Mouse (Mus musculus) ovary, postnatal 10 days (tissue): ENCODE results near the gene Ptprd.

Experiments
- DNase-seq: peaks from one replicate; pipeline ENCODE4 v3.0.0; 2022; ENCODE audit warnings: low spot score

Ptprd gene

DNA sequence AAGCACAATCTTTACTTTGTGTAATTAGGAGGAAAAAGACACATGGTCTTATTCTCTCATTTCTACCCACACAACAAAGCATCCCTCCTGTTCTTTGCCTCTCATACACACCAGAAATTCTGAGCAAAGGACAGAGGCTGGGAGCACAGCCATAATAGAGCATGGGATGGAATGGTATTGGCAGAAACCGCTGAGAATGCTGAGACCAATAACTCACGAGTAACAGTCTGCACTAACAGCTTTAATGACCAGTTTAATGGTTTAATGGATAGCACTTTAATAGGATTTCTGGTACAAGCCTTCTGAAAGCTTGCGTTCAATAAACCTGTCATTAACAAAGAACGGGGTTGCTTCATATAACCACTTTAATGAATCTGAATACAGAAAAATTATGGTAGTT lies 2190.1 kb downstream of the Ptprd start:
- DNase-seq = no peak

DNA sequence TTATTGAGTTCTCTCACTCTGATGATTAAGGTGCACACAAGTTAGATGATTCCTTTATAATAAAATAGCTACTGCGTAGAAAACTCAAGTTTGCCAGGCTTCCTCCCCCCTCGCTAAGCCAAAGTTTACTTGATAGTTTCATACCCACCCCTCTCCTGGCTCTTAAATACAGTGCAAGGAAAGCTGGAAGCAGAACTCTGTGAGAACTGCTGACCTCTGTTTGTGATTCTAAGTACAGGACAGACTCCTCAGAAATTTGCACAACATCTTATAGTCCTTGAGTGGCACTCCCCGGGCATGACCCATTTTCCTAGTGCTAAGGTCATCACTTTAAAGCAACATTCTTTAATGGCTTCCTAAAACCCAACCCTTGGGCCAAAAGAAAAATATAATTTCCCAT lies 2196.7 kb downstream of the Ptprd start:
- DNase-seq = no peak

DNA sequence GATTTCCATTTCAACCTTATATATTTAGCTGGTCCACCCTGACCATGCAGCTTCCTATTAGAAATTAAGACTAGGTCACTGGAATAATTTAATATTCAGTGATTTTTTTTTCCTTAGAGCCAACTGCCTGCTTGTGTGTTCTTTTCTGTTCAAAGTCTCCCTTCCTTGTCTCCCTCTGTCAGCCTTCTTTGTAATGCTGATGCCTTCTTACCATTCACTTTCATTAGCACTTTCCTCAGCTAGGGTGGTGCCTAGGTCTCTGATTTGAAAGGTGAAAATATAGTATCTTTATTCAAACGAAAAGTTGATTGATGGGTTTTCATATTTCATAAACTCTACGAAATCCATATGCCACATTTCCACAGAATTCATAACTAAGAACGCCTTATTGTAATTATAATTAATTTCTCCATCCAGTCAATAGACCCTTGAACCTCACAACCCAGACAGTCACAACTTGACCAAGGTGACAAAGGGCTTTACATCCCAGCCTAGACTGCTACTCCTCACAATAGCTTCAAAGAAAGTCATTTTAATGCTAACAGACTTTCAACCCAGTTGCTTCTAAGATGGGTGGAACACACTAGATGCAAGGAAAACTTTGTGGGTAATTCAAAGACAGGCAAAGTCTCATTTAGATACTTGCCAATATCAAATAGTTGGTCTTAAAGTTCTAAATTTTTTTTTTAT lies 2197.5 kb downstream of the Ptprd start:
- no peak for DNase-seq

DNA sequence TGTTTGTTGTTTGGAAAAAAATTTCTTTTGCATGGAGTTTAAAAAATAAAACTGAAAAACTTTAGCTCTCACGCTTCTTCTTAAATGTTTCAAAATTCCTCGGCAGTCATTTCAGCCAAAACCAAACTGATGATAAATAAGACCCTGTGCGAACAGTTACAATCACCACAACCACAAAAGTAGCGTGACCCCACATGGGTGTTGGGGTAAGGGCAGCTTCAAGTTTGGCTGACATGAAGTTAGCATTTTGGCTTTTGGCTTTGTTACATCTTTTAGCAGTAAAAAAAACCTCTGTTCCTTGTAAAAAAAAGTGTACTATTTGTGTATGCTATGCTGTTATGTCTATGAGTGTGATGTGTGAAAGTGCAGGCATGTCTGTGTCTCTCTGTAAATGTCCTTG lies 2203.2 kb downstream of the Ptprd start:
- no peak for DNase-seq

DNA sequence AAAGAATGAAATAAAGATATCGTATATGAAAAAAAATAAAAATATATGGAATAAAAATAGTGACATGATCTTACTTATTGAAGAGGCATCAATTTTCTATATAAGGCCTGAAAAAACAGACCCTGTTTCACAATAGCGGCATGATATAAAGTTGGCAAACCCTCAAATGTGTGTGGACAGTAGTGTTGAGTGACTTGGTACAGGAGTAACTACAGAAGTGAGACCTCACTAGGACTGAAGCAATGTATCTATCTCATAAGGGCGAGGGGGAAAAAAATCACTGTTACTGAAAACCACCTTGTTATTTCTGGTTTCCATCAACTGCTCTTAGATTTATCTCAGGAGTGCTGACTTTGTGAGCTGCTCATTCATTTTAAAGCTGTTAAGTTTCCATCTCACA lies 2204.5 kb downstream of the Ptprd start:
- no peak for DNase-seq

DNA sequence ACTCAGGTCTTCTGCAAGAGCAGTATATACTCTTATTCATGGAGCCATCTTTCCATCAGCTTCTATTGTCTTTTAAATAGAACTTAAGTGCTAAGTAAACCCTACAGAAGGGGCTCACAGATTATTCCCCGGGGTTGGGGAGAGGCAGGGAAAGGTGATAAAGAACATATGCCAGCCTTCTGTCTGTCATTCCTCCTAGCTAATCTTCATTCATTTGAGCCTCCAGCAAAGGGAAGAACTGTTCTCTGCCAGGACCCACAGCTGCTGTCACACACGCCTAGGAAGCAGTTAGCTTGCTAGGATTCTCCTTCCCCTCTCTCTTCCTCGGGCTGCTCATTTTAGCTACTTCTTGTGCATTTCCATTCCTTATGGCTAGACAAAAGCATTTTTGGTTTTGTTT lies 2205.0 kb downstream of the Ptprd start:
- DNase-seq = no peak

DNA sequence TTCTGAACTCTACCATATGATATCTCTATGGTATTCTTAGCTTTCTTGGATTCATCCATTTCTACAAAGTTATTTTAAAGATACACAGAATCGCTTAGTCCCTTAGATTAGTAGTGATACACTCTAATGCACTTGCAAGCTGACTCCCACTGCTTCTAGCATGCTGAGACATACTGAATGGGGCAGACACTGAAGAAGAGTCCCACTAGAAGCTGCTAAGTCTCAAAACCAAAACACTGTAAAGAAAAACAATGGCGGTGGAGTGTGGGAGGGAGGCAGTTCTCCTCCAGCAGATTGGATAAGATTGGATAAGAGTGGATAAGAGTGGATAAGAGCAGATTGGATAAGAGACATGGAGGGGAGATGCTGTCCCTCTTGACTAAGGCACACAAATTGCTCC lies 2207.6 kb downstream of the Ptprd start:
- no peak for DNase-seq

DNA sequence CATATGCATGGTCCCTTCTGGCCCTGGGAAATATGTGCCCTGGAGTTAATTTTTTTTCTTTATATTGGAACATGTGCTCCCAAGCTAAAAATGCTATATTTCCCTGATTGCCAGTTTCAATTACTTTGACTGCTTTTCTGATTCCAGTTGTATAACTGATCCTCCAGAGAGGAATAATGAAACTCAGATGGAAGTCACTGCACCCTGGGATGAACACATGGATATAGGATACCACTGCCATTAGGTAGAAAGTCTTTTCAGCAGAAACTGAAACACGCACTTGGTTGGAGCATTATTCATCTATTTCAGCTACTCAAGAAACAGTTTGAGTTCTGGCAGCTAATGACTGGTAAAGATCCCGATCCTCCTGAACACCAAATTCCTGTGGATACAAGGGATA lies 2211.5 kb downstream of the Ptprd start:
- DNase-seq = no peak

DNA sequence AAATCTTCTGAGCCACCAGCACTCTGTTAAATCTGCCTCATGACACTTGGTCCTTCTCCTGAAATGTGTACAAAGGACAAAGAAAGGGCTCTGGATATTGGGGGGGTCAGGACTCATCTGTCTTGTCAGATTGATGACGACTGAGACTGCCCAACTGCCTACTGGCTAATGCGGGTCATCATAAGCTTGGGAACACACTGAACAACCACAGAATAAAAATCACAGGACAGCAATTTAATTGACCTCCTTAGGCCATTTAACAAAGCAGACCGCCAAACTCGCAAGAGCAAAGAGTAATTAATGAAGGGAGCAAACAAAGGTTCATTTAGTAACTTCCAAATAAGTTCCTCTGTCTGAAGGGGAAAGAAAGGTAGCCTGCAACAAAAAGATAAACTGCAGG lies 2215.9 kb downstream of the Ptprd start:
- no peak for DNase-seq

DNA sequence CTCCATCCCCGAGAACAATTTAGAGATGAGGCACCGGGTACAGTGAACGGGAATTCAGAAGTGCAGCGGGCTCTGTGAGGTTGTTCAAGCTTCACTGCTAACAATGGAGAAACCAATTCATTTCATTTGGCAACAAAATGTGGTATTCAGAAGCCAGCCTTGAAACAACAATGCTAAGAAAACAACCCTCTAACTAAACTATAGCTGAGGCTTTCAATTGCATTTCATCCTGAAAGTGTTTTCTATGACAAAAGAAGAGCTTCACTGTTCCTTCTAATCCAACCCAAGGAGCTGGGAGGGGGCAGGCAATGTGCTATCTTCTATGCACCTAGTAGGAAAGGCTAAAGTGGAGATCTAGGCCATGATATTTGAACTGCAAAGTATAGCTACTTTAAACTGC lies 2217.2 kb downstream of the Ptprd start:
- DNase-seq = no peak

DNA sequence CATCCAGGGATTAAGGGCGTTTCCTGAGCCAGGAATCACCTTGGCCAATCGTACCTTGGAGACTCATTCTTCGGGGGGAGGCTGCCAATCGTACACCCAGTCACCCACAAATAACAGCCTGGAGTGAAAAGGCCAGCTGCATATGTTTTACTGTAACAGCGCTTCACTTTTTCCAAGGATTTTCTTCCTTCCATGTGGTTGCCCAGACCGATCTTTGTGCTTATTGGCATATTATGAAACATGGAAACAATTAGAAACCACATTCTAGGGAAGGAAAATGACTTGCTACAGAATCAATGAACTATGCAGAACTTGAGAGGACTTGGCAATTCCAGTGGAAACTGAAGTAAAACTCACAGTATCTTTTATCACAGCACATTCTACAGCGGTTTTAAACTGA lies 2218.7 kb downstream of the Ptprd start:
- no peak for DNase-seq

DNA sequence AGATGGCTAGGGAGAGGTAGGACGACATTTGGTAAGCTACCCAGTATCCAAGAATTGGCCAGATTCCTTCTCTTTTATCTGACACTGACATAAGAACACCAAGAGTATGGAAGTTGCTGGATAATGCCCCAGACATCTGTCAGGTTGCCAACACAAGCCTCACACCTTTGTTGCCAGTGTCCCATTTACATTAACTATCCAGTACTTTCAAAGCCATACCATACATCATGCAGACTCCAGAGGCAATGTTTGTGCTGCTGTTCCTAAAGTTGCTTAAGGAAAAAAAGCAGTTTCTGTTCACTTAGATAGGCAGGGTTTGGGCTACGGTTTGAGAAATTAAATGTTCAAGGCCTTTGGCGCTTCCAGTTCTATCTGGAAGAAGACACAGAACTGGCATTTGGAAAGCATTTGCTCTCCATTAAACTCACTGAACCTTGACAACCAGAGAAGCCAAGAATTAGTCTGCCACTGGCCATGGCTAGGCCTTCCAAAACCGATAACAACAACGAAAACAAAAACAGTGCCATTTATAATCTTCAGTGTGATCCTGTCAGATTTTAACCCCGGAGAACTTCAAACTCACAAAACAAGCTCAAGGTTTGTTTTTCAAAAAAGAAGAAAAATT lies 2220.0 kb downstream of the Ptprd start:
- no peak for DNase-seq

DNA sequence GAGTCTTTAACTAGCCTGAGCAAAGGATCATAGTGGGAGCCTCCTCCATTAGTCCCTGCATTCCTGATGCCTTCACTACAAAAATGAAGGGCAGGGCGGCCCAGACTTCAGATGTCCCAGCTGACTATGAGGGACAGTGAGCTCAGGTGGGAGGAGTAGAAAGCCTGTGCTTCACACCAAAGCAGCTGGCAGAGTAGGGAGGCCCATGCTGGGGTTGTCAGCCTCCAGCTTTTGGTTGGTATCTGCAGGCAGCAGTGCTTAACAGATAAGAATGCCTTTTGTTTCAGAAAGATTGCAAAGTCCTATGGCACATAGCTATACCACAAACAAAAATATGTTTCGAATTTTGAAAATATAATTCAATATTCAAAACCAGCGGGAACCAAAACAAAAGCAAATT lies 2237.0 kb downstream of the Ptprd start:
- no peak for DNase-seq

DNA sequence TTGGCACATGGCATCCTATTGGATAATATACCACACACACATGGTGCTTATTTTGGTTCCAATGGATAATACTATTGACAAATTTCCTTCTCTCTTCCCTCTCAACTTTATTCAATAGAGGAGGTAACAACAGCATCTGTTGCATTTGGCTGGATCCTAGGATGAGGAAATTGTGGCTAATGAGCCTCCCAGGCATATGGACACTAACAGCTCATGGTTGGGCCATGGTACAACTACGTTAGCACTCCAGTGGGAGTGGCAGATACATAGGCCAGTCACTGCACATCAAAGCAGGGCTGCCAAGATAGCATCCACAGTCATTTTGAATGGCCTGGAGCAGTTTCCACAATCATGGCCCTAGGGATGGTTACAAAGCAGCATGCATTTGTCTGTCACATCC lies 2238.4 kb downstream of the Ptprd start:
- no peak for DNase-seq

DNA sequence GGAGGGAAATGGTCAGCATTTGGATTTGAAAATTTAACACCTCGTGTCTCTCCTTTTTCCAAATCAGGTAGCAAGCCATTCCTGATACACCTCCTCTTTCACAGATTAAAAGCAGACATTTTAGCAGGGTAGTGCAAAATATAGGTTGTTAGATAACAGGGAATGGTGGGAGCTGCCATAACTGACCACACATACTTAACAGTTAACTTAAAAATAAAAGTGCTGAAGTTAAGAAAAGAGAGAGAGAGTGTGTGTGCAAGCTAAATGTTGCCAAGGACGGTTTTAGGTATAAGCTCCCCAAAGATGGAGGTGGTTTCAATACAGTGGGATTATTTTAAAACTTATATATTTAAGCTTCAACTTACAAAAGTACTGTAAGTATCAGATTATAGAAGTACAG lies 2241.8 kb downstream of the Ptprd start:
- DNase-seq = no peak

DNA sequence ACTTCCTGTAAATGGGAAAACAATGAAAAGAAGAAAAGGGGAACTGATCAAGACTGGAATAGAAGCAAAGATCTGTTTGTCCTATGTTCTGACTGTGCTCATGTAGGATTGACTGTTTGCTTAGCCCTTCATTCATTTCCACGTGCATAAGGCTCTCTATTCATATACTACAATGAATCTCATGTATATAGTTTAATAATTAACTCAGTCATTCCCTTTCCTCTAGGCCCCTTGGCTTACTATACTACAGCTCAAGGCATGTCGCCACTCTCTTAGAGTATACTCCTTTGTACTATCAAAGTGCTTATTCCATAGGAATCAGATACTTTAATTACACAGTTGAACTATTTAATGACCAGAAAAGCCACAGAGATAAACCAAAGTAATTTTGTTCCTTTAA lies 2243.1 kb downstream of the Ptprd start:
- no peak for DNase-seq

DNA sequence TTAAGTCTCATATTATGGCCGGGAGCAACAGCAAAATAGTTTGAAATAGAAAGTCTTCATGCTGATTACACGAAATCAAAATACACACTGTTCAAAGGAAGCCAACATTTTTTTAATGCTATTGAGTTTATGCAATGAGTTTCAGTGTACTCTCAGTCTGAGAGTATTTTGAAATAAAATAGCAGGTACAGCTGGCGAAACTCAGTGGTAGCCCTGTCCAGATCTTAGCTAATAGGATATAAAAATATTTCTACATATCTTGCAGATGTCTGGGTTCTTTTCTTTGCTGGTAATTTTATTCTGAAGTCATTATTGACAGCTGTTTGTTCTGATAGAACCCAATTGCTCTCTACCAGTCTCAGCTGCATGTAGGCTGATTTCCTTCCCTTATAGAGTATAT lies 2246.0 kb downstream of the Ptprd start:
- DNase-seq = no peak

DNA sequence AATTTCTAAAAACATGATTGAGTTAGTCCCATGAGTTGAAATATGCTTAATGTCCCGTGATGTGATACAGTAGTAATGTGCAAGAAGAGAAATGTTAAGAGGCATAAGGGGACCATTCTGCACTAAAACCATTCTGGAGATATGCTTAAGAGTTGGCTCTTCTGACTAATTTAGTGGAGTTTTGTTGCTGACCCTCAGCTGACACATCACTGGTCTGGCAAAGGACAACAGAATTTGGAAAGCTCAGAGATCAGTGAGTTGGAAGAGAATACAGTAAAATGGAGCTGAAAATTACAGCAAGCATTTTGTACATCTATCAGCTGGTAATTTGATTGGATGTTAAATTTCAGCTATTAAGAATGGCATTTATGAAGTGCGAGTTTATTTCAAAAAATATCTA lies 2248.8 kb downstream of the Ptprd start:
- no peak for DNase-seq

DNA sequence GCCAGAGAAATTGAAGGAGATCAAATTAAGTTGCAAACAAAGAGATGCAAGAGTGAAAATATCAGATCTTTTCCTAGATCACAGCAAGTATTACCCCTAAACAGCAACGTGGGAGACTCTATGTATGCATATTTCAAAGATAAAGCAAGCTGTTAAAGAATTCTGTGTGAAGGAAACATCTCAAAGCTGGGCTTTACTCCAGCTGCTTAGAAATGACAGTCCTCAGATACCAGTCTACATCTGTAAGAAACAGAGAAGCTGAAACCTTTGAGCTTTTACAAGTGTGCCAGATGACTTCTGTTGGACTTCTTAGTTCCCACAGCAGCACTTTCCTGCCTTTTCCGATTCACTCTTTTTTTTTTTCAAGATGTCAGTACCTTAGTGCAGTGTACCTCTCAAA lies 2249.9 kb downstream of the Ptprd start:
- DNase-seq = no peak

DNA sequence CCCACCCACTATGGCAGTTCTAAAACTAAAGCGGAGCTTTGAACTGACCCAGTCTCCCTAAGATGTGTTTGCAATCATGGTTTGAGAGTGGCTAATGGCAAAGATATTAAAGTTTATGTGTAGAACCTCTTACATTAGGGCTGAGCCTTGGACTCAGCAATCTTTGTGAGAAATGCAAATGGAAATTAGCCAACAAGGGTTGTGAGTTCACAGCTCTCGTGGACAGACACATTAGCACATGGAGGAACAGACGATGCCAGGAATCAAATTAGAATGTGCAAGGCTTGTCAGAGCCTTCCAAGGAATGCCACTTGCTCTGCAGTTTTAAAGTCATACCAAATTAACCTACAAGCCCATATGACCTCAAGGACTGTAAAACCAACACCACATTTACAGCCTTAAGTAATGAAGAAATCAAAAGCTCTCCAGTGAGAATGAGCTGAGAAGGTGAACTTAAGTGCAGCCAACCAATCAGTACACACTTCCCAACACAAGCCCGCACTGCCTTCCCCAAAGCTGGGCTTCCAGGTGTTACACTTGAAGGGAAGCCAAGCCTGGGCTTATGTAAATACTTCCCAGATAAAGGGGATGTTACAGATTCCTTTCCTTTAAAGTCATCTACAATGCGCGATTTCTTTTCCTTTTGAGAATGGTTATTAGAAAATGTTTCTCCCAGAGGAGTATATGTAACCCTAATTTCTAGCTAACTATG lies 2258.3 kb downstream of the Ptprd start:
- no peak for DNase-seq

DNA sequence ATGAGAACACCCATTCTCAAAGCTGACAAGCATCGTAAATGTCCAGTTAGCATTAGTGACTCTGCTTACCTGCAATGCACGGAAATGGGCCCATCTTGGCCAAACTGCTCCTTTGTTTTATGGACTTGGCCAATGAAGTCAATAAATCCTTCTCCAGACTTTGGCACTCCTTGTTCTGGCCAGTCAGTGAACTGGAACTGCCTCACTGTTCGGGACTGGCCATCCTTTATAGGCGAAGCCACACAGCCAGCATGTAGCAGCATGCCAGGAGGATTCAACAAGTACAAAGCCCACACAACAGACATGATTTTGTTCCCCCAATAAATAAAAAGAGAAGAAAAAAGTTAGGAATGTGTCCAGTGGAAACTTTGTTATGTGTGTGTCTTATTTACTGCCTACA lies 2261.2 kb downstream of the Ptprd start:
- no peak for DNase-seq

DNA sequence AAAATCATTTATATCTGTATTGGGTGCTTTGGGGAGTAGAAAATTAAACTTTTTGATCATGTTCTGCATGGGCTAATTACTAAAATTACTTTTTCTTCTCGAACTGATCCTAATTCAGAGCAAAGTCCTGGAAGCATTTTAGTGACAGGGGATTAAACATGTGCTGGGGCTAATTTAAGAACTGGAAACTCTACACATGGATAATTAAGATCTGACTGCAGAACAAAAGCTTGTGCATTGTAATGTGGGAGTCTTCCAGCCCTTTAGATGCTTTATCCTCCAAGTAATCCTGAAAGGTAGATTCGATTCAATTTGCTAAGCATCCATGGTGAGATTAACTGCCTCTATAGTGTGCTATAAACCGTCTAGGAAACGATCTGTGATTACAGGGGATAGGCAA lies 2316.9 kb downstream of the Ptprd start:
- DNase-seq = no peak
